Mouse (Mus musculus) heart, postnatal 4 days (tissue): Measurements from ENCODE around the gene Nrip3. TPM values are rescaled to one million over a fixed set of nuclear protein-coding genes. Genes with fewer than 3 reads are reported as not detected.

Experiments
- total RNA-seq, 2 experiments: library from RNA; stranded (reverse); gene quantifications; 2 replicates each; pipeline ENCODE4 v1.2.3; 2021

Nrip3 gene
- total RNA-seq, 2 experiments from 2014 or later: 0.54 to 0.55 TPM

Other genes starting within 250 kb of the Nrip3 start
- gene St5, start 78.4 kb downstream of the Nrip3 start, total RNA-seq: 10 to 100 TPM; 55.3 to 56.0 TPM
- 10 to 100 TPM; 22.8 to 25.2 TPM for gene Akip1, start 78.3 kb downstream of the Nrip3 start, total RNA-seq
- not detected for gene BC051019, start 58.2 kb downstream of the Nrip3 start, total RNA-seq
- gene Ascl3, start 50.3 kb downstream of the Nrip3 start, total RNA-seq: not detected
- 10 to 100 TPM; 33.8 to 35.8 TPM for gene Tmem9b, start 29.1 kb downstream of the Nrip3 start, total RNA-seq
- 10 to 100 TPM; 13.7 to 15.4 TPM for gene Scube2, start 83.7 kb upstream of the Nrip3 start, total RNA-seq
- 100 to 1,000 TPM; 185 to 190 TPM for gene Dennd5a, start 178.4 kb upstream of the Nrip3 start, total RNA-seq
- gene Tmem41b, start 204.9 kb upstream of the Nrip3 start, total RNA-seq: 10 to 100 TPM; 50.9 to 55.2 TPM
- 100 to 1,000 TPM in 1 of 2 experiments, 10 to 100 TPM in 1; 99.5 to 103 TPM for gene Ipo7, start 236.2 kb upstream of the Nrip3 start, total RNA-seq